Mouse (Mus musculus) kidney, postnatal 14 days (tissue): ENCODE results near the gene Rbx1.

Source experiments
- DNase-seq: peaks from one replicate; pipeline ENCODE4 v3.0.0; 2022; ENCODE audit warnings: mixed read lengths

The Rbx1 gene

GRCm38 (mm10) chr15:81485483-81485882 lies 19.4 kb downstream of the Rbx1 start:
- no peak for DNase-seq

DNA sequence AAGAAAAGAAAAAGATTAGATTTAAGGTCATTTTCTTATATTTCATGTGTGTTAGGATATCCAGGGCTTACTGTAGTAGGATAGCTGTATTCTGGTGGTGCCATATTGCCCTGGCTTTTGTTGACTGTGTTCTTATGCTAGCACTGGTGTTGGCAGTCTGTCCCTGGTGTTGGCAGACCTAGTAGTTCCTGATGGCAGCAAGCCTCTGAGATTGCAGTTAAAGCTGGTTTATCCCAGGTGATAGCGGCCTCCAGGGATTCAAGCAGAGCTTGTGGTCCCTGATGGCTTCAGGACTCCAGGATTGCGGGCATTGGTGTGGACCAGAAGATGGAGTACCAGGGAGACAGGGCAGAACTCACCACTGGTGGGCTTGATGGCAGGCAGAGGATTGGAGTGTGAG lies 37.4 kb downstream of the Rbx1 start:
- no peak for DNase-seq

DNA sequence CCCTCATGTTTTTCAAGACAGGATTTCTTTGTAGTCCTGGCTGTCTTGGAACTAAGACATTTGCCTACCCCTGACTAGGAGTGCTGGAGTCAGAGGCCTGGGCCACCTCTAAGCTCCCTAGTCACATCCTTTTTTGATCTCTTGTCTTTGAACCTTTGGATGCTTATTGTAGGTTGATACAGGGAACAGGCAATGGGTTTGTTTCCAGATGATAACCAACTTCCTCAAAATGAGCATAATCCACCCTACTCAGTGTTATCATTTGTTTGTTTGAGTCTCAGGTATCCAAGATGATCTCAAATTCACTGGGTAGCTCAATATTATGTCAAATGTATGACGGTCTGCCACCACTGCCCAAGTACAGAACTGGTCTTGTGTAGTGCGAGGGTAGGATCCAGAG lies 37.9 kb downstream of the Rbx1 start:
- DNase-seq: no peak

DNA sequence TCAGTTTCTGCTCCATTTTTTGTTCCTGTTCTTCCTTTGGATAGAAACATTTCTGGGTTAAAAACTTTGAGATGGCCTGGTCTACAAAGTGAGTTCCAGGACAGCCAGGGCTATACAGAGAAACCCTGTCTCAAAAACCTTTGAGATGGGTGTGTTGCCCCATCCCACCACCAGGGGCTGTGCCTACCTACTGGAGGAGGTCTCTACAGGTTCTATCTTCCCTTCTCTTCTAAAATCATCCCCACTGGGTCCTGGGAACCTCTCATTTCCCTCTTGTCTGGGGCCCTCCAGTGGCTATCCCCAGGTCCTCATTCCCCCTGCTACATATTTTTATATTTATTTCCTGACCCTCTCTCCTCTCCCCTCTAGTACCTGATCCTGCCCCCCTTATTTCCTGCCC lies 41.1 kb downstream of the Rbx1 start:
- peak; percentile 30 for DNase-seq

- DNase-seq: no peak
These were observed 44.5 kb downstream of the Rbx1 start for GRCm38 (mm10) chr15:81510621-81511020.

GRCm38 (mm10) chr15:81511601-81512261 lies 45.6 kb downstream of the Rbx1 start:
- DNase-seq: peak; percentile 82

DNA sequence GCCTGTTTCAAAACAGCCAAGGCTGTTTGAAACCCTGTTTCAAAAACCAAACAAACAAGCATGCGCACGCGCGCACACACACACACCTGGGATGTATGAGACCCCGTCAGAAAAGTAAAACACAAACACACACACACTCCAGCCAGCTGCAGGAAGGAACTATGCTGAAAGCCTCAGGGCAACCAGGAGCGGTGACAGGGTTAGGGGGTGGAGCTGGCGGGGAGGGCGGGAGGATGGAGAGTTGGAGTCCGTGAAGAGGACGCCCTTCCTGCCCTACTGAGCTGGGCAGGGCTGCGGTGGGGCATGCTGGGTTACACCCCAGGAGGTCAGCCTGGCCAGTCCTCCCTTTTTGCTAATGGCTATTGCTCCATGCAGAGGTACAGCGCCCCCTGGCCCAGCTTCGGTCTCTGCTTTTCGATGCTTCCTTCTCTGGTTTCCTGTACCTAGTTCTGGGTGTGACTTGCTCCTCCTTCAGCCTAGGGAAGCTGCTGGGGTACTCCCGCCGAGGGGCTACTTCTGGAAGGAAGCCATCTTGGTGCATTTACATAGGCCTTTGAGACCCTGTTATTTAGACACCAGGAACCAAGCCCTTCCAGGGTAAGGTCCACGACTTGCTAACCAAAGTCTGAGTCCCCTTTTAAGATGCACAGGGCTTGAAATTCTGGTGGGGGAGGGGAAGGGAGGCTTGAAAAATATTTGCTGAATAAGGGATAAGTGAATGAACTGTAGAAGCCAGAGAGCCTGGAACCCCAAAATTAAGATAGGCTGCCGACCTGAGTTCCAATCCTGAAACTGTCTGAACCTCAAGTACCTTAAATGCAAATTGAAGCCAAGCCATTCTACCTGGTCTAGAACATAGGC lies 48.2 kb downstream of the Rbx1 start:
- DNase-seq: peak; percentile 94

DNA sequence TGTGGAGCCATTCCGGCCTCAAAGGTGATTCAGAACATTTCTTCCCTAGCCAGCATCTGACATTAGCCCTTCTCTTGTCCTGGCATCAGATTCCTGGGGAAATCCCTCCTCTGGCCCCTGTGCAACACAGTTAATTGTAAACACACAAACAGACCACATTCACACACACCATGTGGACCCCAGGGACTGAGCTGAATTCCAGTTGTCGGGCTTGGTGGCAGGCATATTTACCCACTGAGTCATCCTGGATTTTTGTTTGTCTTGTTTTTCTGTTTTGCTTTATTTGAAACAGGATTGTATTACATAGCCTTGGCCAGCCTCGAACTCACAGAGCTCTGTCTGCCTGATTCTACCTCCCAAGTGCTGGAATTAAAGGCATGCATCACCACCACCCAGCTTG lies 49.1 kb downstream of the Rbx1 start:
- DNase-seq: no peak

DNA sequence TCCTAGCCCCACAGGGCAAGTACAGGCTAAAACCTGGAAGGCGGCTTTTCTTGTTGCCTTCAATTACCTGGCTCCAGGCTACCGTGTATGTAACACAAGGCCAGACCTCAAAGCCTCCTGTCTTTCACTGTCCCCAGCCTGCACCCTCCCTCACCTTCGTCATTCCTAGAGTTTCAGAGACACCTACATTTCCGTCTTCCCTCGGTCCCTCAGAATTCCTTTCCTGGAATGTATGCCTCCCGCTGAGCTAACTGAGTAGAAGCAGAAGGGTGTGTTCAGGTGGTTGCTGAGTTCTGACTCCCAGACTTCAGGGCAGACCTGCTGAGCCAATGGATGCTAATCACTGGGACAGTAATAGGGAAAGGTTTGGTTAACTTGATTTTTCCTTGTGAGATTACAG lies 51.9 kb downstream of the Rbx1 start:
- no peak for DNase-seq

DNA sequence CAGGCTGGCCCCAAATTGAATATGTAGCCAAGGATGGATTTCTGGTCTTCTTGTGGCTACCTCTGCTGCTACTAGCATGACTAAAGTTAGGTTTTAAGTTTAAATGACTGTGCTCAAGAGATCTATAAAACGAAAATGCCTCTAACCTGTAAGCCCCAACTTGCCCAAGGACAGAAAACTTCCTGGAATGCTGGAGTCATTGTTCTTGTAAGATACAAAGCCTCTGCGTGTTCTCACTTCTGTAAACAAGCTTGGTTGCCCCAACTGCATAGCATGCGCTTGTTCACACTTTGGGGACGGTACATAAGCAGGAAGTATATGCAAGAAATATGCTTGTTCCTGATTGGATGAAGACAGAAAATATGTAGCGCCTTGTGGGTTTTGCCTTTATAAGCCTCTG lies 52.7 kb downstream of the Rbx1 start:
- DNase-seq: no peak

DNA sequence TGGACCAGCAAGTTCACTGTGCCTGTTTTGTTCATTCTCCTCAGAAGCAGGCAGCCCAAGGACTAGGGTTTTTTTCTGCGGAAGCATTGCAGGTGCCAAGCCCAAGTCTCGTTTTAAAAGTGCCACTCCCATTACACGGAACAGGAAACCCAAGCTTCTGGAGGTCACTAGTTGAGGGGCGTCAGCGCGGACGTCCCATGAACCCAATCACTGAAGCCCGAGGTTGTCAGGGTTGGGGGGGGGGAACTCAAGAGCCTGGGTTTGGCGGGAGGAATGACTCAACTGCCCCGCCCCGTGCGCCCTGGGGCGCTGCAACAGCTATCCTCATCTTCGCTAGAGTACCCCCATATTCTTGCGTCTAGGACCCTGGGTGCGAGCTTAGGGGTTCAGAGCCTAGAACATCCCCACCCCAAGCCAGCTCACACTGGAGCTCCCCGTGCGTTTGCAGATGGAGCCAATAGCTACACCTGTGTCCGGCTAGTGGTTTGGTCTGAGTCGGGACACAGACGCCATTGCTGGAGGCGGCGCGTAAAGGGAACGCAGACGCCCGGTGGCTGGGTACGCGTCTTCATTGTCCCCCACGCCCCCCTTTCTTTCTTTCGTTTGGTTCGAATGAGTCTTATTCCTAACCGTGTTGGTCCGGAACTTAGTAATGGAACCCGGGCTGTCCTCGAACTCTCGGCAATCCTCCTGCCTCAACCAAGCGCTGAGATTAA lies 56.1 kb downstream of the Rbx1 start:
- peak; percentile 72 for DNase-seq

GRCm38 (mm10) chr15:81522761-81523168 lies 56.7 kb downstream of the Rbx1 start:
- no peak for DNase-seq

- peak; percentile 95 for DNase-seq
These were observed 57.2 kb downstream of the Rbx1 start for GRCm38 (mm10) chr15:81523169-81523871.

DNA sequence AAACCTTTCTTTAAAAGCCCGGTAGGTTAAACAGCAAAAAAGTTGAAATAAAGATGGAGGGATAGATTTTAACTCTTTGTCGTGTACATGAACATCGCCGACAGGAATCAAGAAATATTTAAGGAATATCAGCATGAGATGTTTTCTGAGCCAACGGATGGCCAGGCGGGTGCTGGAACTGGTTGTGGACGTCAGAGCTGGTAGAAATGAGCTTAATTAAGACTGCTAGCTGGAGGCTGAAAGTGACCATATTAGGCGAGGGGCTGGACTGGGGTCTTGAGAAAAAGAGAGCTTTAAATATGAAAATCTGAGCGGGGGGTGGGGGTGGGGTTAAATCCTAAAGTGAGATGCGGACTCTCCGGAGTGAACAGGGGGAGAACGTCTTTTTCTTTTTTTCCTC lies 57.8 kb downstream of the Rbx1 start:
- peak; percentile 15 for DNase-seq
